Mouse (Mus musculus) CH12.LX (cell line): ENCODE results near the gene Tmem8b.

ENCODE experiments used
- EP300 ChIP-seq: IDR thresholded peaks from 2 replicates; pipeline ENCODE4 v1.6.1; 2011; ENCODE audit warnings: low read length, improper control_type of control experiment
- SIN3A ChIP-seq: IDR thresholded peaks from 2 replicates; pipeline ENCODE4 v1.6.1; 2012; ENCODE audit warnings: low read length, improper control_type of control experiment, inconsistent platforms

GRCm38 (mm10) chr4:43722191-43722590, 53.4 kb downstream of the Tmem8b start:
- TF ChIP-seq SIN3A (no peak), EP300 (no peak)
